Mouse (Mus musculus) layer of hippocampus, adult 9-11 months (tissue): ENCODE measurements around the gene Tapbpl.

ENCODE experiments used
- DNase-seq: peaks from one replicate; pipeline ENCODE4 v3.0.0; 2022

Tapbpl gene

DNA sequence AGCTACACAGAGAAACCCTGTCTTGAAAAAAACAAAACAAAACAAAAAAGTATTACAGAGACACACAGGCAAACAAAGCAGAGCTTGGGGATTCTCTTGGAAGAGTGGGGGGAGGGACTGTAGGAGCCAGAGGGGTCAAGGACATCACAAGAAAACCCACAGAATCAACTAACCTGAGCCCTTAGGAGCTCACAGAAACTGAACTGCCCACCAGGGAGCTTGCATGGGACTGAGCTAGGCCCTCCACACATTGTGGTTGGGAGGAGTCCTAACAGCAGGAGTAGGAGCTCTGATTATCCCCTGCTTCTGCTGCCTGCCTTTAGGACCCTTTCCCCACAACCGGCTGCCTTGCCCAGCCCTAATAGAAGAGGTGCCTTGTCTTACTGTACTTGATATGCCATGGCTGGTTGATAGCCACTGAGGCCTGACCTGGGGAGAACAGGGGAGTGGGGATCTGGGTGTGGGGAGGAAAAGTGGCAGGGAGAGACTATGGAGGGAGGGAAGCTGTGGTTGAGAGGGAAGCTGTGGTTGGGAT, 36.1 kb downstream of the Tapbpl start:
- DNase-seq, result no peak

DNA sequence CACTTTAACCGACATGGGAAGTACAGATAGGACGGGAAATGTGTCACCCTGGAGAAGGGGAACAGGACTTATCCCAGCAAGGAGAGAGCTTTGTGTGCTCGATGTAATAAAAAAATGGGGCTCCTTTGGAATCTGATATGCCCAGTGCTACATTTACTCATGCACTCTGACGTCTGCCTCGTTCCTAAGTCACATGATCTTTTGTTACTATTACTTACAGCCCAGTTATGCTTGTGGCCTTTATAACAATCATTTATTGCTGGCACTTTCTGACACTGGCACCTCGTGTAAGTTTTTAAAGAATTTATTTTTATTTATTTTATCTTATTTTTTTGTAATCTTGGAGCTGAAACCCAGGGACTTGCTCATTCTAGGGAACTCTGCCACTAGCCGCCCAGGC, 38.3 kb downstream of the Tapbpl start:
- DNase-seq, result no peak

DNA sequence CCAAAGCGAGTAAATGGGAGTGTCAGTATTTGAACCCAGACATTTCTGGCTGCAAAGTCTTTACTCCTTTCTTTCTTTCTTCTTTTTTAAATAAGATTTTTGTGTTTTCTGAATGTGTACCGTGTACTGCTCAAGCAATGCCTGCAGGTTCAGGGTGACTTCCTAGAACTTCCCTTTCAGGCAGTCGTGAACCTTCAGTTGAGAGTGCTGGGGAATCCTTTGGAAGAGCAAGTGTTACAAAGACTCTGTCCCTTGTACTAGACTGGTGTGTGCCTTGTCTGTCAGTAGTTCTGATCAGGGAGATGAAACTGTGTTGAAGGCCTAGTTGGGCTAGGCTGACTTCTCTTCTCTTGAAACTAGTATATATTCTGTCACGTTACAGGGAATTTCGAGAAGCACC, 38.8 kb downstream of the Tapbpl start:
- DNase-seq, result no peak

DNA sequence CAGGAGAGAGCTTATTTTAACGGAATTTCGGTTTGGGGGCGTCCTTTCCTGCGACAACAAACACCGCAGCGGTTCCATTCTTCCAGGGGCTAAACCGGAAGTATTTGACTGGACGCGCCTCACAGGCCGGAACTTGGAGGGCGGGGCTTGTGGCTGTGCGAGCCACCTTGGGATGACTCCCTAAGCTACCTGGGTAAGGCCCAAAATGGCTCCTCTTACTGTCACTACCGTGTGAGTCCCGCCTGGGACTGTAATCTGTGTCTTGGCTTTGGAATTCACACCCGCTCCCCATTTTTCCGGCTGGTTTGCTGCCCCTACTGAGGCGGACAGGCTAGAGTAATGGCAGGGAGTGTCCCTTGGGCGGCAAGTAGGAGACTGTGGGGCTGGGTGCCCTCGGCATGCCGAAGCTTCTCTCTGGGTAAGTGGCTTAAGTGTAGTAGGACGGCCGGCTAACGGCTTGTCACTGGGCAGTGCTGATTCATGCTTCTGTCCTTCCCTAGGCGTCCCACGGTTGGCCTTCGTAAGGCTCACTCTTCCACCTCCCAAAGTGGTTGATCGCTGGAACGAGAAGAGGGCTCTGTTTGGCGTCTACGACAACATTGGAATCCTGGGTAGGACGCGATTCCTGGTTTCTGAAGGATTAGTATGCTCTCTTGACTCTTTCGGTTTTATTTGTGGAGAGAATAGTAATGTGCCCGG, 39.5 kb downstream of the Tapbpl start:
- DNase-seq, result peak; percentile 93

GRCm38 (mm10) chr6:125191332-125192015, 40.2 kb downstream of the Tapbpl start, which contains the start of the genes Ncapd2 and Mrpl51:
Gene Ncapd2 (minus strand): TSS chr6:125191701.
Gene Mrpl51 (plus strand): TSS chr6:125191801.
- peak; percentile 97 for DNase-seq

DNA sequence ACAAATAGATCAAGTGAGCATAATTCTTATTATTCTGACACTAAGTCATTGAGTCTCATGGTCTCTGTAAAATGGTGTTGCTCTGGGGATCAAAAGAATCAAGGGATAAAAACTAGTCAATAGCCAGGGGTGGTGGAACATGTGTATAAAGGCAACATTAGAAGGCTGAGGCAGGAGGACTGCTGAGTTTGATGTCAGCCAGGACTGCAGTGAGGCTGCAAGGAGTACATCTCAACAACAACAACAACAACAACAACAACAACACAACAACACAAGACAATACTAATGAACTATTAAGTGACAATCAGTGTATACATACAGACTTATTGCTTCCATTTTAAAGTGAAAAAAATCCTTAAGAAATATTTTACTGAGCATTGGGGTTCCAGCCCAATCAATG, 40.8 kb downstream of the Tapbpl start:
- DNase-seq, result no peak

- DNase-seq, result no peak
Measured at GRCm38 (mm10) chr6:125186203-125186602, 45.5 kb downstream of the Tapbpl start.

- DNase-seq, result no peak
Measured at GRCm38 (mm10) chr6:125182133-125182532, 49.5 kb downstream of the Tapbpl start.

- DNase-seq, result no peak
Measured at GRCm38 (mm10) chr6:125179601-125180000, 52.1 kb downstream of the Tapbpl start.

DNA sequence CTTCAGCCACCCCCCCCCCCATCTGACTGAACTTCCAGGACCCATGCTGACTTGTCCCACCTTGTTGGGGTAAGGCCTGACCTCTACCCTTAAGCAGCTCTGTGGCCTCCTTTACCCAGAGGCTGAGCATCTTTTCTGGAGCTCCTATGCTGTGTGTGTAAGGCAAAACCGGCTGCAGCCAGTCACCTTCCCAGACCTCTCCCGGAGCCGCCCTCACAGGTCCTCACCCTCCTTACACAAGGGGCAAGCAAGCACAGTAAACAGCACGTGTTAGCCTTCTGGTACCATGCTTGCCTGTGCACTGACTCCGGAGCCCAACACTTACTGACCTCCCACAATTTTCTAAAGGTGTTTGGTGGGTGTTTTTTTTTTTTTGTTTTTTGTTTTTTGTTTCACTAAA, 56.2 kb downstream of the Tapbpl start:
- DNase-seq, result no peak
